Mouse (Mus musculus): Measurements from ENCODE around the gene Rnaseh2a. TPM values are rescaled to one million over a fixed set of nuclear protein-coding genes. Genes with fewer than 3 reads are reported as not detected.

Gene Rnaseh2a
- polyA plus RNA-seq, 1 experiment from 2014 or later = 121 TPM

DNA sequence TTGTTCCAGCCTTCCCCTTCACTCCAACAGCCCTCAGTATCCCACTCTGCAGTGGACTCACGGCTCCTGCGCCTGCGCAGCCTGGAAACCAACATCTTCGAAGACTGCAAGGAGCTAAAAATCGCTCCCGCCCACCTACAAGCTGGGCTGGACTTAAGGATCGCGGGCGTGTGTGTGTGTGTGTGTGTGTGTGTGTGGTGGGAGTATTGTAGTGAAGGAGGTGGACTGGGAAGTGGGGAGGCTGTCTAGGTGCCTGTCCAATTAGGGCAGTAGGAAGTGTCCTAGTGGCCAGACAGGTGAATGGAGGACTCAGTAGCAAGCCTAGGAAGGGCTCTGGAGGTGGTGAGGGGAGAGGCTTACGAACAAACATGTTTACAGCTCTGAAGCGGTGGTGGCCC lies 24.3 kb downstream of the Rnaseh2a start:
- Histone ChIP-seq H3K4me2 (peak overlapping the region; percentile 92), H3K9ac (ENCODE audit: low read length) (no peak overlapping the region), H3K27ac (ENCODE audit: low read depth, low read length) (no peak overlapping the region), H3K27me3 (ENCODE audit: control insufficient read depth, insufficient read depth, low read length) (peaks cover 40% of the 10 kb centered on the region), H3K36me3 (ENCODE audit: control insufficient read depth, insufficient read depth, low read length) (no peaks in the 10 kb centered on the region), H3K4me3 (ENCODE audit: low read depth, low read length) (peak overlapping the region; percentile 57; the same call in 1 of the 2 replicates), H3K4me1 (ENCODE audit: control insufficient read depth, insufficient read depth, low read length) (peaks cover 23% of the 10 kb centered on the region), H3K9me3 (ENCODE audit: control insufficient read depth, low read length) (no peaks in the 10 kb centered on the region)
- 4% methylated on average over 11 of the region's 11 CpGs for WGBS
- DNase-seq (ENCODE audit: low spot score, missing footprints) (no peak), ATAC-seq (ENCODE audit: low FRiP score) (peak; percentile 56)

GRCm38 (mm10) chr8:84944478-84945160 lies 24.9 kb downstream of the Rnaseh2a start:
- Histone ChIP-seq H3K9ac (ENCODE audit: low read length) (no peak overlapping the region), H3K36me3 (ENCODE audit: control insufficient read depth, insufficient read depth, low read length) (no peaks in the 10 kb centered on the region), H3K4me3 (ENCODE audit: low read depth, low read length) (peak overlapping the region; percentile 14; the same call in 1 of the 2 replicates), H3K4me2 (peak overlapping the region; percentile 92), H3K27me3 (ENCODE audit: control insufficient read depth, insufficient read depth, low read length) (peaks cover 37% of the 10 kb centered on the region), H3K4me1 (ENCODE audit: control insufficient read depth, insufficient read depth, low read length) (peaks cover 23% of the 10 kb centered on the region), H3K9me3 (ENCODE audit: control insufficient read depth, low read length) (no peaks in the 10 kb centered on the region), H3K27ac (ENCODE audit: low read depth, low read length) (no peak overlapping the region)
- ATAC-seq (ENCODE audit: low FRiP score) (peak; percentile 51; the same call in 1 of the 2 replicates), DNase-seq (ENCODE audit: low spot score, missing footprints) (peak; percentile 92)
- 2% methylated on average over 26 of the region's 26 CpGs for WGBS

DNA sequence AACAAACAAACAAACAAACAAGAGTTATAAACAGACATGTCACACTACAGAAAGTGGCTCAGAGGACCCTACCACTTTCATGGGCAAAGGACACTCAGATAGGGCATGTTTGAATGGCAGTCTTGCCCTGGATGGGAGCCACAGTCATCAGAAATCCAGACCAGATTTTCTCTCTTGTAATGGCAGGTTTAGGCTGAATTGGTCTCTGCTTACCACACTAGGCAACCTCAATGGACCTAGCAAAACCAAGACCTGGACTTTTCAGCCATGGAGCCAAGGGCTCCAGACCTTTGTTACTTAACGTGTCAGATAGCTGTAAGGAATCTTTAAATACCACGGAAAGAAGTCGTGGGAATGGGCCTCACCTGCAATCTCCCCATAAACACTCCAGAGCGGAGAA lies 25.9 kb downstream of the Rnaseh2a start:
- H3K27me3 ChIP-seq (ENCODE audit: control insufficient read depth, insufficient read depth, low read length) = peaks cover 37% of the 10 kb centered on the region
- H3K36me3 ChIP-seq (ENCODE audit: control insufficient read depth, insufficient read depth, low read length) = no peaks in the 10 kb centered on the region
- DNase-seq (ENCODE audit: low spot score, missing footprints) (peak; percentile 81), ATAC-seq (ENCODE audit: low FRiP score) (no peak)
- no peak overlapping the region for H3K9ac ChIP-seq (ENCODE audit: low read length)
- H3K4me2 ChIP-seq = no peak overlapping the region
- peaks cover 23% of the 10 kb centered on the region for H3K4me1 ChIP-seq (ENCODE audit: control insufficient read depth, insufficient read depth, low read length)
- H3K4me3 ChIP-seq (ENCODE audit: low read depth, low read length) = no peak overlapping the region
- 18% methylated on average over 4 of the region's 4 CpGs for WGBS
- H3K9me3 ChIP-seq (ENCODE audit: control insufficient read depth, low read length) = no peaks in the 10 kb centered on the region
- H3K27ac ChIP-seq (ENCODE audit: low read depth, low read length) = no peak overlapping the region

DNA sequence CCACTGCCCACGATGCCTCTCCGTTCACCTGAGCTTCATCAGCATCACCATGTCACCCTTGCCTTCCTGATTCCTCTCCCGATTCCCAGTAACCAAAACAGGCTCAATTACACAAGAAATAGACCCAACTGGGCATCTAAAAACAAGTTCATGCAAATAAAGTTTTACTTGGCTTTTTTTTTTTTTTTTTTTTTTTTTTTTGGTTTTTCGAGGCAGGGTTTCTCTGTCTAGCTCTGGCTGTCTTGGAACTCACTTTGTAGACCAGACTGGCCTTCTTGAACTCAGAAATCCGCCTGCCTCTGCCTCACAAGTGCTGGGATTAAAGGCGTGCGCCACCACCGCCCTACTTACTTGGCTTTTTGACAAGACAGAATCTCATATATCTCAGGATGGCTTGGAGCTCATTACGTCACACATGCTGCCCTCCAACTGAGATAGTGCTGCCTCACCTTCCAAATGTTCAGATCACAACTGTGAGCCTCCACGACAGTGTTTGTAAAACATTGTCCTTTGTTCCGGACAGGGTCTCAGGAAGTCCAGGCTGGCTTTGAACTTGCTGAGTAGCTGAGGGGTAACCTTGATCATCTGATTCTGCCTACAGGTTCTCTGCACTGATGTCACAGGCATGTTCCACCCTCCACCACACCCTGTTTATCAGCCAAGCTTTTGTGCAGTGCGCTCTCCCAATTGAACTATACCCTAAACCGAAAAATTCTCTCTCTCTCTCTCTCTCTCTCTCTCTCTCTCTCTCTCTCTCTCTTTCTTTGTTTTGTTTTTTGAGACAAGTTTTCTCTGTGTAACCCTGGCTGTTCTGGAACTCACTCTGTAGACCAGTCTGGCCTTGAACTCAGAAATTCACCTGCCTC lies 31.7 kb downstream of the Rnaseh2a start:
- DNase-seq (ENCODE audit: low spot score, missing footprints) (no peak), ATAC-seq (ENCODE audit: low FRiP score) (no peak)
- Histone ChIP-seq H3K27me3 (ENCODE audit: control insufficient read depth, insufficient read depth, low read length) (peaks cover 30% of the 10 kb centered on the region), H3K9ac (ENCODE audit: low read length) (no peak overlapping the region), H3K36me3 (ENCODE audit: control insufficient read depth, insufficient read depth, low read length) (no peaks in the 10 kb centered on the region), H3K4me3 (ENCODE audit: low read depth, low read length) (peak overlapping the region; percentile 65; the same call in 1 of the 2 replicates), H3K4me1 (ENCODE audit: control insufficient read depth, insufficient read depth, low read length) (peaks cover 29% of the 10 kb centered on the region), H3K4me2 (peak overlapping the region; percentile 95), H3K27ac (ENCODE audit: low read depth, low read length) (no peak overlapping the region), H3K9me3 (ENCODE audit: control insufficient read depth, low read length) (no peaks in the 10 kb centered on the region)
- 63% methylated on average over 13 of the region's 13 CpGs for WGBS

GRCm38 (mm10) chr8:84936962-84937546 lies 32.5 kb downstream of the Rnaseh2a start, which contains the start of gene Mast1:
Mast1 (minus strand) TSS chr8:84937359.
- H3K4me1 ChIP-seq (ENCODE audit: control insufficient read depth, insufficient read depth, low read length) = peaks cover 29% of the 10 kb centered on the region
- peak within 1 kb of the TSS; percentile 65 for H3K4me3 ChIP-seq (ENCODE audit: low read depth, low read length)
- H3K36me3 ChIP-seq (ENCODE audit: control insufficient read depth, insufficient read depth, low read length) = no peaks in the 10 kb centered on the region
- under 1% methylated on average over 45 of the region's 50 CpGs for WGBS
- H3K9me3 ChIP-seq (ENCODE audit: control insufficient read depth, low read length) = no peaks in the 10 kb centered on the region
- ATAC-seq (ENCODE audit: low FRiP score) = peak; percentile 65
- peak within 1 kb of the TSS; percentile 59; the same call in 1 of the 2 replicates for H3K27ac ChIP-seq (ENCODE audit: low read depth, low read length)
- H3K4me2 ChIP-seq = peak within 1 kb of the TSS; percentile 95
- H3K27me3 ChIP-seq (ENCODE audit: control insufficient read depth, insufficient read depth, low read length) = peaks cover 30% of the 10 kb centered on the region
- H3K9ac ChIP-seq (ENCODE audit: low read length) = peak within 1 kb of the TSS; percentile 76
- peak; percentile 97 for DNase-seq (ENCODE audit: low spot score, missing footprints)

DNA sequence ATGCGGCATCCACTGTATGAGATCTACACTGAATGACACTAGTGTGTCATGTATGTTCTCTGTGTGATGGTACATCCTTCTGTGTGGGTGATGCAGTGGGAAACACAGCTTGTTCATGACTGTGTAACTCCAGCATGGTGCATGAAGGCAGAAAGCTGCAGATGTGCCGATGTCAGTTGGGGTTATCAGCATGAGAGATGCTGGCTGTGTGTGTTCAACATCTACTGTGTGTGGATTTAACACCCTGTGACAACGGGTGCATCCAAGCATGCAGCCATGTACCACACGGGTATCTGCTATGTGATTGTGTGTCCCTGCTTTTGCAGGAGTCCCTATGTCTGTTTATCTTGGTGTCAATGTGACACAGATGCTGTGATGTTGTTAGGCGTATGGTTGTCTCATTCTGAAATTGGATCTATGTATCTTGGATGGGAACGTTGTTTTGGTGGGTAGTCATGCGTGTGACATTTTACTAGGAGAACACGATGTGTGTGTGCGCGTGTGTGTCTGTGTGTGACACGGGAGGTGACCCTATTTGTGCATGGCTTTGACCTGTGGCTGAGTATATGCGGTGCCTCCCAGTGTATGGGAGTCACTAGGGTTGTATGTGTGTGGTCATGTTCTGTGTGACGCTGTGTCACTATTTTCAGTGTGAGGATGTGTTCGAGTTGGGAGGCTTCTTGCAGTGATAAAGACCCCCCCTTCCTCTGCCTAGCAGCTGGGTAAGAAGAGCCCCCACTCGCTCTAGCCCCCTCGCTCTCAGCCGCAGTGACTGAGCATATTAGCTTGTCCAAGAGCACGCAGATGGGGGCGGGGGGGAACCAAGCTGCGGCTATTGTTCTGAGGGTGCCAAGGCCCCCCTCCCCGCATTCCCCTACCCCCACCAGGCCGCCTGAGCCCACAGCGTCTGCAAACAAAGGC lies 33.3 kb downstream of the Rnaseh2a start:
- Histone ChIP-seq H3K36me3 (ENCODE audit: control insufficient read depth, insufficient read depth, low read length) (no peaks in the 10 kb centered on the region), H3K4me2 (peak overlapping the region; percentile 95), H3K9me3 (ENCODE audit: control insufficient read depth, low read length) (no peaks in the 10 kb centered on the region), H3K9ac (ENCODE audit: low read length) (peak overlapping the region; percentile 76), H3K4me3 (ENCODE audit: low read depth, low read length) (peak overlapping the region; percentile 65), H3K27me3 (ENCODE audit: control insufficient read depth, insufficient read depth, low read length) (peaks cover 30% of the 10 kb centered on the region), H3K4me1 (ENCODE audit: control insufficient read depth, insufficient read depth, low read length) (peaks cover 29% of the 10 kb centered on the region), H3K27ac (ENCODE audit: low read depth, low read length) (peak overlapping the region; percentile 59; the same call in 1 of the 2 replicates)
- 21% methylated on average over 20 of the region's 23 CpGs for WGBS
- ATAC-seq (ENCODE audit: low FRiP score) (peak; percentile 59), DNase-seq (ENCODE audit: low spot score, missing footprints) (peak; percentile 88)

- peaks cover 29% of the 10 kb centered on the region for H3K4me1 ChIP-seq (ENCODE audit: control insufficient read depth, insufficient read depth, low read length)
- DNase-seq (ENCODE audit: low spot score, missing footprints) (peak; percentile 89), ATAC-seq (ENCODE audit: low FRiP score) (peak; percentile 34)
- peak overlapping the region; percentile 65; the same call in 1 of the 2 replicates for H3K4me3 ChIP-seq (ENCODE audit: low read depth, low read length)
- H3K9me3 ChIP-seq (ENCODE audit: control insufficient read depth, low read length) = no peaks in the 10 kb centered on the region
- H3K9ac ChIP-seq (ENCODE audit: low read length) = peak overlapping the region; percentile 20; the same call in 1 of the 2 replicates
- peak overlapping the region; percentile 95 for H3K4me2 ChIP-seq
- no peak overlapping the region for H3K27ac ChIP-seq (ENCODE audit: low read depth, low read length)
- WGBS = 9% methylated on average over 14 of the region's 14 CpGs
- no peaks in the 10 kb centered on the region for H3K36me3 ChIP-seq (ENCODE audit: control insufficient read depth, insufficient read depth, low read length)
- H3K27me3 ChIP-seq (ENCODE audit: control insufficient read depth, insufficient read depth, low read length) = peaks cover 33% of the 10 kb centered on the region
These were observed 34.1 kb downstream of the Rnaseh2a start for GRCm38 (mm10) chr8:84935489-84935888.

GRCm38 (mm10) chr8:84934860-84935259 lies 34.7 kb downstream of the Rnaseh2a start:
- Histone ChIP-seq H3K27me3 (ENCODE audit: control insufficient read depth, insufficient read depth, low read length) (peaks cover 38% of the 10 kb centered on the region), H3K9ac (ENCODE audit: low read length) (no peak overlapping the region), H3K4me1 (ENCODE audit: control insufficient read depth, insufficient read depth, low read length) (peaks cover 29% of the 10 kb centered on the region), H3K4me2 (peak overlapping the region; percentile 95), H3K36me3 (ENCODE audit: control insufficient read depth, insufficient read depth, low read length) (no peaks in the 10 kb centered on the region), H3K9me3 (ENCODE audit: control insufficient read depth, low read length) (no peaks in the 10 kb centered on the region), H3K4me3 (ENCODE audit: low read depth, low read length) (peak overlapping the region; percentile 65; the same call in 1 of the 2 replicates), H3K27ac (ENCODE audit: low read depth, low read length) (no peak overlapping the region; the same call in 1 of the 2 replicates)
- peak; percentile 96 for DNase-seq (ENCODE audit: low spot score, missing footprints)
- WGBS = under 1% methylated on average over 15 of the region's 15 CpGs
- ATAC-seq (ENCODE audit: low FRiP score) = peak; percentile 78
